Mouse (Mus musculus): ENCODE data around the gene Sept9. TPM values are rescaled to one million over a fixed set of nuclear protein-coding genes. Genes with fewer than 3 reads are reported as not detected.

Sept9 gene
- polyA plus RNA-seq, 1 experiment from 2014 or later: 186 TPM

DNA sequence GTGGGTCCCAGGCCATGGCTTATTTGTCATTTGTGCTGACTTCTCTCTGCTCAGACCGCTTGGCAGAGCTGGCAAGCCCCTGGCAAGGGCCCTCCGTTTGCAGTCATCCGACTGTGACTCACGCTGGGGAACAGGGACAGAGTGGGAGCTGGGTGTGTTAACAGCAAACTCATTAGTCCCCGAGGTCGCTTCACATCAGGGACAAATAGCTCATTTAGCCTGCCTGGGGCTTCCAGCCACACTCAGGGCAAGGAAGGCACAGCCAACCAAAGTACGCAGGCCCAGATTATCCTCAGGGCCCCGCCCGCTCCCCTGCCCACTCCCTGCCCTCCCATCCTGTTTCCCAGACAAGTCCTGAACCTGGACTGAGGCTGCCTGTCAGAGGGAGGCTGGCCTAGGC lies 56.6 kb downstream of the Sept9 start:
- DNase-seq (ENCODE audit: low spot score): no peak
- Histone ChIP-seq H3K4me1 (replicated peaks) (peaks cover 54% of the 10 kb centered on the region), H3K36me3 (no peaks in the 10 kb centered on the region), H3K27me3 (ENCODE audit: insufficient read depth, poor library complexity, severe bottlenecking) (no peaks in the 10 kb centered on the region), H3K27ac (0 out of 2 replicates have a peak overlapping the region, but pooled peaks have one; percentile 2), H3K4me3 (no peak overlapping the region), H3K9me3 (no peaks in the 10 kb centered on the region)
- 76% methylated on average over 9 of the region's 9 CpGs for WGBS

DNA sequence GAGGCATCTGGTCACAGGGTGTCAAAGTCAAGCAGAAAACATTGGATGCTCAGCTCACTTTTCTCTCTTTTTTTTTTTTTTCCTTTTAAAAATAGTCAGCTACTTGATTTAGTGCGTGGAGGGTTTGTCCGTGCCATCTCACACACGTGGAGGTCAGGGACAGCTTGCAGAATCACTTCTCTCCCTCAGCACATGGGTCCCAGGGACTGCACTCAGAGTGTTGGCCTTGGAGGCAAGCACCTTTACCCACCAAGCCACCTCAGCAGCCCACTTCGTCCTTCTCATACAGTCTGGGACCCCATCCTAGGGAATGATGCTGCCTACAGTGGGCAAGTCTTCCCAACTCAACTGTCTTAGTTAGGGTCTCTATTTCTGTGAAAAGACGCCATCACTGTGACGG lies 57.4 kb downstream of the Sept9 start:
- 93% methylated on average over 6 of the region's 6 CpGs for WGBS
- DNase-seq (ENCODE audit: low spot score): no peak
- Histone ChIP-seq H3K27me3 (ENCODE audit: insufficient read depth, poor library complexity, severe bottlenecking) (no peaks in the 10 kb centered on the region), H3K4me3 (no peak overlapping the region), H3K4me1 (replicated peaks) (peaks cover 52% of the 10 kb centered on the region), H3K9me3 (no peaks in the 10 kb centered on the region), H3K36me3 (no peaks in the 10 kb centered on the region), H3K27ac (no peak overlapping the region)

DNA sequence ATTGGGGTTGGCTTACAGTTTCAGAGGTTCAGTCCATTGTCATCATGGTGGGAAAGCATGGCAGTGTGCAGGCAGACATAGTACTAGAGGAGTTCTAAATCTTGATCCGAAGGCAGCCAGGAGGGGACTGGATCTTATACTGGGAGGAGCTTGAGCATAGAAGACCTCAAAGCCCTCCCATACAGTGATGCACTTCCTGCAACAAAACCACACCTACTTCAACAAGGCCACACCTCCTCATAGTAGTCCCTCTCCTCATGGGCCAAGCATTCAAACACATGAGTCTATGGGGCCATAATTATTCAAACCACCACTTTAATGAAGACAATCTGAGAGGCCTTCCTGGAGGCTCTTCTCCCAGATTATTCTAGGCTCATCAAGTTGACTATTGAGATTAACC lies 57.8 kb downstream of the Sept9 start:
- Histone ChIP-seq H3K27ac (no peak overlapping the region), H3K4me1 (replicated peaks) (peaks cover 50% of the 10 kb centered on the region), H3K36me3 (no peaks in the 10 kb centered on the region), H3K4me3 (no peak overlapping the region), H3K9me3 (no peaks in the 10 kb centered on the region), H3K27me3 (ENCODE audit: insufficient read depth, poor library complexity, severe bottlenecking) (no peaks in the 10 kb centered on the region)
- WGBS: 91% methylated on average over 1 of the region's 1 CpGs
- DNase-seq (ENCODE audit: low spot score): no peak

DNA sequence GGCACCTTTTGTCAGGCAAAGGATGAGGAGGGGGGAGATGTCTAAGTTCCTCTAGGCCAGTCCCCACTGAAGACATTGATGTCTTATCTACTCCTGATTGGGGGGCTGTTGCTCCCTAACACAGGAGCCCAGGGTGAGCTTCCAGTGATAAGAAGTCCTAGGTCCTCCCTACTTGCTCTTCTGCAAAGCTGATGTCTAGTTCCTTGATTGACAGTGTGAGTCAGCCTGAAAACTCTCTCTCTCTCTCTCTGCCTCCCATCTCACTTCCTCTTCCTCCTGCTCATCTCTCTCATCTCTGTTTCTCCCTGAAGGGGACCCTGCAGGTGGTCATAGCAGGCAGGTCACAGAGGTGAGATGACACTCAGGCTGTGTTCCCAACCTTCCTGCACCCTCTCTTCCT lies 58.4 kb downstream of the Sept9 start:
- Histone ChIP-seq H3K36me3 (no peaks in the 10 kb centered on the region), H3K4me3 (no peak overlapping the region), H3K9me3 (no peaks in the 10 kb centered on the region), H3K4me1 (replicated peaks) (peaks cover 49% of the 10 kb centered on the region), H3K27ac (no peak overlapping the region), H3K27me3 (ENCODE audit: insufficient read depth, poor library complexity, severe bottlenecking) (no peaks in the 10 kb centered on the region)
- DNase-seq (ENCODE audit: low spot score): no peak

DNA sequence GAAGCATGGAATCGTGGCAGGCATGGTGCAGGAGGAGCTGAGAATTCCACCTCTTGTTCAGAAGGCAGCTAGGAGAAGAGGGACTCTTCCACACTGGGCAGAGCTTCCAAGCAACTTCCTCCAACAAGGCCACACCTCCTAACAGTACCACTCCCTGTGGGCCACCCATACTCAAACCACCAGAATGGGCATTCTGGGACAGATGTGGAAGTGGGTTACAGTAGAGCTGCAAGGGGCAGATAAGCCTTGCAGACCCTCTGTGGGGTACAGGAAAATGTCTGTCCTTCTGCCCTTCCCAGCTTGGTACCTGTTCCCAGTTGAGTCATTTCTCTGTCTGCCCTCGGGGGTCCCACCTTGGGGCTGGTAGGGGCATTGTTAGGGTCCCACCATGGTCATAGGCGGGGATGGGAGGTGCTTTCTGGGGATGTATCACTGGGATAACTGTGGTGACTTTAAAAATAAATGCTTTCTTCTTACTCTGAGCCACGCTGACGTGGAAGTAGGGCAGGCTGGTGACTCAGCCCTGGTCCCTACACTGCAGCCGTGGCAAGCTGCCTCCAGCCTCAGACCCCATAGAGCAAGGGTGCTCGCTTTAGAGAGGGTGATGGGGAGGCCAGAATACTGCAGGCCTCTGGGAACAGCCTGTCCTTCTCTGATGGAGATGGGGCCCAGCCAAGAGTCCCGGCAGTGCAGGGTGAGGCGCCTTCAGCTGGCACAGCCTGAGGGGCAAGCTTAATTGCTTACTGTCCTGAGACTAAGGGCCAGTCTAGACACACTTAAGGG lies 59.9 kb downstream of the Sept9 start:
- Histone ChIP-seq H3K4me3 (no peak overlapping the region), H3K4me1 (replicated peaks) (peaks cover 49% of the 10 kb centered on the region), H3K27me3 (ENCODE audit: insufficient read depth, poor library complexity, severe bottlenecking) (peaks cover 5% of the 10 kb centered on the region; the same call in 1 of the 2 replicates), H3K36me3 (no peaks in the 10 kb centered on the region), H3K9me3 (no peaks in the 10 kb centered on the region), H3K27ac (no peak overlapping the region)
- DNase-seq (ENCODE audit: low spot score): no peak
- WGBS: 88% methylated on average over 9 of the region's 9 CpGs

DNA sequence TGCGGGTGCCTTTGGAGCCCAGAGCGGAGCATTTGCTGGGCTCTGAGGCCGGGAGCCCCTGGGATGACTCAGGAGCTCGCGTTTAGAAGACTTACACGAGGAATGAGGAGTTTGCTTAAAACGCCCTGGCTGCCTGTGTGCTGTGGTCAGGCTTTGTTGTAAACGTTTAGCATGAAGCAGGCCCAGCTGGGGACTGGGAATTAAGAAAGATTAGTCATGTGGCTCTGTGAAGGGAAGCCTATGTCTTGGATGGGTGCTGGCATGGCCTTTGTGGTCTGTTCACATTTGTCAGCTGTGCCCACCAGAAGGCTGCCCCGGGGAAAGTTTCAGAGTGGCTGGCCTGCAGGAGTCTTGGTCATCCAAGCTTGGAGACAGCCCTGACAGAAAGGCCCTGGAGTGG lies 61.2 kb downstream of the Sept9 start:
- H3K4me3 ChIP-seq: no peak overlapping the region
- no peak for DNase-seq (ENCODE audit: low spot score)
- H3K36me3 ChIP-seq: no peaks in the 10 kb centered on the region
- H3K27me3 ChIP-seq (ENCODE audit: insufficient read depth, poor library complexity, severe bottlenecking): peaks cover 13% of the 10 kb centered on the region; the same call in 1 of the 2 replicates
- WGBS: 63% methylated on average over 9 of the region's 9 CpGs
- H3K9me3 ChIP-seq: no peaks in the 10 kb centered on the region
- H3K4me1 ChIP-seq (replicated peaks): peaks cover 55% of the 10 kb centered on the region
- peak overlapping the region; percentile 13; the same call in 1 of the 2 replicates for H3K27ac ChIP-seq

DNA sequence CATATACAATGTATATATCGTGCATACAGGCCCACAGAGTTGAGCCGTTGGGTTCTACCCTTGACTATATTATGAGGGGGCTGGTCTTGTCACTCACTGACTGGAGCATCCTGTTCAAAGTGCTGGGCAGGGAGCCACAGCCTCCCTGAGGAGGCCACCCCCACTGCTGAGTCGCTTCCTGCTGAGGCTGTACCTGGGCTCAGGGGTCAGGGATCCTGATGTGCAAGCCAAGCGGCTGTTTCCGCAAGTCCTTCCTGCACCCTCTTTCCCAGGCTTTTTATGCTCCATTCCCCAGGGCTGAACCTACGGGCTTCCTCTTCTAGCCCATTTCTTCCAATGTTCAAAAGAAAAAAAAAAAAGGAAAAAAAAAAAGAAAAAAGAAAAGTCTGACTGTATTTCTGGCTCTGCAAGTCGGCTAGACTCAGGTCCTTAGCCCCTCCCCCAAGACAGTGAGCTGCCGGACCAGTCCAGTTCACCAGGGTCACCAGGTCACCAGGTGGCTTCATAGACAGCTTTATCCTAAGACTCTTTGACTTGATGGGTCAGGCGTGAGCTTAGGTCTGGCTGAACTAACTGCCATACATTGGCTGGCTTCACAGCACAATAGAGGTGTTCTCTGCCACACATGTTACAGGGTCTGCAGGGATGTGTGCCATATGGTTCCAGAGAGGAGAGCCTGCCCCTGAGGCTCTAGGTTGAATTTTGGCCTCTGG lies 63.8 kb downstream of the Sept9 start:
- peaks cover 13% of the 10 kb centered on the region; the same call in 1 of the 2 replicates for H3K27me3 ChIP-seq (ENCODE audit: insufficient read depth, poor library complexity, severe bottlenecking)
- H3K27ac ChIP-seq: peak overlapping the region; percentile 96
- no peak overlapping the region for H3K4me3 ChIP-seq
- peaks cover 67% of the 10 kb centered on the region for H3K4me1 ChIP-seq (replicated peaks)
- no peaks in the 10 kb centered on the region for H3K9me3 ChIP-seq
- no peak for DNase-seq (ENCODE audit: low spot score)
- WGBS: 55% methylated on average over 9 of the region's 9 CpGs
- no peaks in the 10 kb centered on the region for H3K36me3 ChIP-seq

DNA sequence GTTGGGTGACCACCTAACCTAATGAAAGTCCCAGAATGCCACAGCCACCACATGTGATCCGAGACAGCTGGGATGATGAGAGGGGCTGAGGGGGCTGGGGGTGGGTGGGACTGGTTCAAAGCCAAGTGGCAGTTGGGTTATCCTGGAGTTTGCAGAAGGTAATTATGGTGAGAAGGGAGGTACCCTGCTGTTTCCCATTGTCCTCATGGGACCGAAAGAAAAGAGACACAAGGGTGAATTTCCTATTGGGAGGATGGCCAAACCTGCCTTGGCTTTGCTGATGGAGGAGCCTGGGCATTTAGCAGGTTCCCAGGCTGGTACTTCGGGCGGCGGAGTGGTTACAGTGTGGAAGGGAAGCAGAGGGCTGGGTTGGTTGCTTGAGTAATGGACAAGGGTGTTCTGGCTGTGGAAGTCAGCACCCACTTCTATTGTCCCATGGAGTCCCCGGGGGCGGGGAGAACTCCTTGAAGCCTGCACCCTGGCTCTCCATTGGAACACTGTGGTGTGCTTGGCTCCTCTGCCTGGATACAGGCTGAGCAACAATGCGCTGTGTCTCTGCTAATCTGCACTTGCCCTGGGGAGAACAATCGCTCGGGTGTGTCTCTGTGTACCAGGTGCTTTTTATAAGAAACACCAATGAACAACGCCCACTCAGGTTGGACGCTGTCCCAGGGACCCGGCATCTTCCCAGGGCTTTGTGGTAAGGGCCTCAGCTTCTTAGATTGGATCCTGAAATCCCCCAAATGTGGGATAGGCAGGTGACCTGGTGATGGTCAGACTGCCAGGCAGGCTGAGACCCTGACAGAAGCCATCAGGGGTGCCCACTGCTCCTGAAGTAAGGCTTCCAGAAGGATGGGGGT lies 64.9 kb downstream of the Sept9 start:
- DNase-seq (ENCODE audit: low spot score): no peak
- H3K4me1 ChIP-seq (replicated peaks): peaks cover 78% of the 10 kb centered on the region
- H3K27me3 ChIP-seq (ENCODE audit: insufficient read depth, poor library complexity, severe bottlenecking): peaks cover 13% of the 10 kb centered on the region; the same call in 1 of the 2 replicates
- no peak overlapping the region for H3K4me3 ChIP-seq
- no peaks in the 10 kb centered on the region for H3K36me3 ChIP-seq
- H3K27ac ChIP-seq: peak overlapping the region; percentile 96
- no peaks in the 10 kb centered on the region for H3K9me3 ChIP-seq
- WGBS: 61% methylated on average over 13 of the region's 13 CpGs

DNA sequence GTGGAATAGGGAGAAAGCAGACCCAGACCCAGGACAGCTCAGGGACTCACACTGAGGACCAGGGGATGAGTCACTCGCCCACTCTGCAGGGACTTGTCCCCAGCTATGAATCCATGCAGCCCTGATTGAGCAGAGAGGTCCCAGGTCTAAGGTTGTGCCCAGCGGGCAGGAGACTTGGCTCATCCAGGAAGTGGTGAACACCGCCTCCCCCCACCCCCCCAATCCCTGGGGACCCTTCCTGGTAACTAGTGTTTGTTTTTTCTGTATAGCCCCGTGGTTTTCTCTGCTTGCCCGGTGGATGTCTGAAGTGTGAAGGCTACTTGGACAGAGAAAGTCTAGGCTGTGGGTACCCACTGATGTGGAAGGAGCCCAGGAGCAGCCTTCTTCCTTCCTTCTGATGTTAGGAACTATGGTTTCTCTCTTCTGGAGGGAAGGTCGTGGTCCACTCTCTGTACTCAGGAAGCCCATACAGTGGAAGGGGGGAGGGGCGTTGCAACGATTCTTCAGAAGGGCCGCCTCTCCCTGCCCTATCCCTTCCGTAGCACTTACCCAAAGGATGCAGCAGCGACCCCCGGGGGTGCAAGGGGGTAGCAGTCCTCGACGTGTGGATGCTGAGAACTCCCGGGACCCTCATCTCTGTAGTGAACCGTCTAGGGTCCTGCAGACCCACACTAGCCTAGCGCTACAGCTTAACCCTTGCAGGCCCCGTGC lies 66.0 kb downstream of the Sept9 start:
- Histone ChIP-seq H3K27me3 (ENCODE audit: insufficient read depth, poor library complexity, severe bottlenecking) (peaks cover 13% of the 10 kb centered on the region; the same call in 1 of the 2 replicates), H3K27ac (peak overlapping the region; percentile 96), H3K36me3 (0 out of 2 replicates have a peak, but pooled peaks cover 4% of the 10 kb centered on the region), H3K9me3 (no peaks in the 10 kb centered on the region), H3K4me1 (replicated peaks) (peaks cover 87% of the 10 kb centered on the region), H3K4me3 (peak overlapping the region; percentile 85)
- 4% methylated on average over 18 of the region's 18 CpGs for WGBS
- peak; percentile 73 for DNase-seq (ENCODE audit: low spot score)

DNA sequence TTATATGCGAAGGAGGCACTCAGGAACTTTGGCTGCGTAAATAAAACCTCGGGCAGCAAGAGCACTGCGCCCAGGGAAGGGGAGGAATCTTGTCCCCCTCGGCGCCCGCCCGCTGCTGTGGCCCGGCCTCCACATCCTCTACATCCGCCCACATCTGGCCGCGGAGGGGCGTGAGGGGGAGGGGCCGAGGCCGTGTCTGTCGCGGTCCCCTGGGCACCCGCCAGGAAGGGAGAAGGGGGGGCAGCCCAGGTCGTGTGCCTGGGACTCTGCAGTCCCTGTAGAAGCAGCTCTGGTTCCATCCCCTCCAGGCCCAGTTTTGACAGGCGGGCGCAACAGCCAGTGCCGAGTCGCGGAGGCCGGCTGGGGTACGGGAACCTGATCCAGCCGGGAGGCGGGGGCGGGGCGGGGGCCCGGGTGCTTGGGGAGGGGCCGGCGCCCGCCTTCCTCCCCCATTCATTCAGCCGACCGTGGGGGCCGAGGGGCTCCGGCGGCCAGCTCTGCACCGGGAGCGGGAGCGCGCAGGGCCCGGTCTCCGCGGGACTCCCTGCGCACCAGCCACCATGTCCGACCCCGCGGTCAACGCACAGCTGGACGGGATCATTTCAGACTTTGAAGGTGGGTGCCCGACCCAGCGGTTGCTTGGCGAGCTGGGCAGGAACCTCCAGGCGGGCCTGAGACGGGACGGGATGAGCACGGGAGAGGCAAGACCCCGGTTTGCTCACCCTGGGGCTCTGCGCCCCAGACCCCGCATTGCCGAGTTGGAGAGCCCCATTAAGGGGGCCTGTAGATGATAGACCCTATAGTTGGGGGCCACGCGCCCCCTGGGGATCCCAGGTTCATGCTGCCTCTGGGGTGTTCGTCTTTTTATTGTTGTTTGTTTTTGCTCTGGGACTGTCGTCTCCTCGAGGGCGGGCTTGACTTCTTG lies 66.8 kb downstream of the Sept9 start:
- H3K27me3 ChIP-seq (ENCODE audit: insufficient read depth, poor library complexity, severe bottlenecking): peaks cover 13% of the 10 kb centered on the region; the same call in 1 of the 2 replicates
- H3K36me3 ChIP-seq: peaks cover 5% of the 10 kb centered on the region; the same call in 1 of the 2 replicates
- no peaks in the 10 kb centered on the region for H3K9me3 ChIP-seq
- peaks cover 88% of the 10 kb centered on the region for H3K4me1 ChIP-seq (replicated peaks)
- H3K4me3 ChIP-seq: peak overlapping the region; percentile 85
- WGBS: under 1% methylated on average over 68 of the region's 69 CpGs
- peak; percentile 92 for DNase-seq (ENCODE audit: low spot score)
- H3K27ac ChIP-seq: peak overlapping the region; percentile 96

DNA sequence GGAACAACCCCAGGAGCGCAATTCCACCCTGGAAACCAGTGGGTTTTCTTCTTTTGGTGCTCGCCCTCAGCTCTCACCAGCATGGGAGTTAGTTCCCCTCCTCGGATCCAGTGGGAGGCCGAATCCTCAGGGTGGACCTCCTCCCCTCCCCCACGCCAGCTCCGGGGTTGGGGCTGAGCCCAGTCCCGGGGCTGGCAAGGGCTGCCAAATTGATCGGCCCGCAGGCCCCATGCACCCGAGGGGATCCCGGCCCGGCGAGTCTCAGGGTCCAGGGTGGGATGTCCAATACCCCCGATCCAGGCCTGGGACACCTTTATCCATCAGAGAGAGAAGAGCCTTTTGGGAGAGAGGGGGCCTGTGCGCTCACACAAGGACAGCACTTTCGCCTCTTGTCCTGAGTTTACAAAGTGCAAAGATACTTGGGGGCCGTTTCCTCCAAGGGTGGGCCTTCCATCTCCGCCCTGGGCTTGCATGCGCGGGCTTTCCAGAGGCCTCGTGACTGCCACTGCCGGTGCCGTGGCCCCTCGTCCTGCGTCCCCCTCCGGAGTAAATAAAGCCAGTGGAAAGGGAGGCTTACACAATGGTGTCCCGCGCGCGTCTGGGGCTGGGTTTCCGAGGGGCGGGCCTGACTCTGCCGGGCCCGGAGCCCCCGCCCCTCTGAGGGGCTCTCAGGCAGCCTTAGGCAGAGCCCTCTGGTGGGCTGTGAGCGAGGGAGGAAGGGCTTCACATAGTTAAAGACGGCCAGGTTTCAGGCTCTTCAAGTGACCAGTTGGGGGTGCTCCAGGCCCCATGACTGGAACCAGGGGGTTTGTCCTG lies 67.7 kb downstream of the Sept9 start:
- Histone ChIP-seq H3K27ac (peak overlapping the region; percentile 96), H3K4me1 (replicated peaks) (peaks cover 92% of the 10 kb centered on the region), H3K4me3 (peak overlapping the region; percentile 85), H3K36me3 (peaks cover 14% of the 10 kb centered on the region), H3K9me3 (no peaks in the 10 kb centered on the region), H3K27me3 (ENCODE audit: insufficient read depth, poor library complexity, severe bottlenecking) (peaks cover 13% of the 10 kb centered on the region; the same call in 1 of the 2 replicates)
- WGBS: under 1% methylated on average over 37 of the region's 37 CpGs
- peak; percentile 88 for DNase-seq (ENCODE audit: low spot score)

All from hindbrain, embryonic 10.5 days (tissue).